Mouse (Mus musculus) E14TG2a.4 (cell line): ENCODE measurements at regions not wholly inside any gene's neighbourhood (a gene's known extent, or its start where the extent isn't known, plus 50 kb on each side); places are given as distances from the start of the nearest gene placed in this dataset.

ENCODE experiments used
- H3K27me3 ChIP-seq: 2 replicates; pipeline ENCODE4 v1.6.1; 2014; ENCODE audit warnings: low read length, control low read depth; ENCODE audit not compliant: insufficient read depth
- H3K36me3 ChIP-seq: 2 replicates; pipeline ENCODE4 v1.6.1; 2014; ENCODE audit warnings: low read length, control low read depth; ENCODE audit not compliant: insufficient read depth
- H3K4me1 ChIP-seq: replicated peaks from 2 replicates; pipeline ENCODE4 v1.6.1; 2014; ENCODE audit warnings: low read depth, low read length, control low read depth
- H3K4me3 ChIP-seq: replicated peaks from 2 replicates; pipeline ENCODE4 v1.5.1; 2014; ENCODE audit warnings: mild to moderate bottlenecking, low read length
- H3K9me3 ChIP-seq: 2 replicates; pipeline ENCODE4 v1.6.1; 2014; ENCODE audit warnings: low read length, control low read depth
- CTCF ChIP-seq: conservative IDR thresholded peaks from 2 replicates; pipeline ENCODE4 v1.5.1; 2014; ENCODE audit warnings: low read length
- NANOG ChIP-seq: IDR thresholded peaks from 2 replicates; pipeline ENCODE4 v1.6.1; 2014; ENCODE audit warnings: borderline replicate concordance, low read length, mixed read lengths
- POU5F1 ChIP-seq: IDR thresholded peaks from 2 replicates; pipeline ENCODE4 v1.6.1; 2014; ENCODE audit warnings: low read length, borderline replicate concordance

DNA sequence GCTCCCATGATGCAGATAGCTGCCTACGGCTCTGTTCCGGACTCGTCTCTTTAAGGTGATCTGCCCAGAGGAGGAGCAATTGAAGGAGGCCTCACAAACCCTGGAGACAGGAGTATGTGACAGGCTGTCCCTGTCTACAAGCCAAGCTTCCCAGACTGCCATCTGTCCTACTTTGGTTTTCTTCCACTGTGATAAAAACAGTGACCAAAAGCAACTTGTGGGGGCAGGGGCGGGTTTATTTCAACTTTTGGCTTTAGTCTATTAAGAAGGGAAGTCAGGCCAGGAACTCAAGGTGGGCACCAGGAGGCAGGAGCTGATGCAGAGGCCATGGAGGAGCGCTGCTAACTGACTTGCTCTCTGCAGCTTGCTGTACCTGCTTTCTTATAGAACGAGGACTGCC is 193.9 kb downstream of the Opa1 start:
- H3K27me3 ChIP-seq: no peaks in the 10 kb centered on the region
- TF ChIP-seq POU5F1: no peak
- no peak for TF ChIP-seq CTCF
- TF ChIP-seq NANOG: no peak
- no peak overlapping the region for H3K4me3 ChIP-seq
- H3K36me3 ChIP-seq: no peaks in the 10 kb centered on the region
- H3K9me3 ChIP-seq: no peaks in the 10 kb centered on the region
- H3K4me1 ChIP-seq: peaks cover 67% of the 10 kb centered on the region

GRCm38 (mm10) chr16:29774949-29775348 is 195.8 kb downstream of the Opa1 start:
- H3K9me3 ChIP-seq: no peaks in the 10 kb centered on the region
- TF ChIP-seq CTCF (no peak), NANOG (no peak), POU5F1 (no peak)

DNA sequence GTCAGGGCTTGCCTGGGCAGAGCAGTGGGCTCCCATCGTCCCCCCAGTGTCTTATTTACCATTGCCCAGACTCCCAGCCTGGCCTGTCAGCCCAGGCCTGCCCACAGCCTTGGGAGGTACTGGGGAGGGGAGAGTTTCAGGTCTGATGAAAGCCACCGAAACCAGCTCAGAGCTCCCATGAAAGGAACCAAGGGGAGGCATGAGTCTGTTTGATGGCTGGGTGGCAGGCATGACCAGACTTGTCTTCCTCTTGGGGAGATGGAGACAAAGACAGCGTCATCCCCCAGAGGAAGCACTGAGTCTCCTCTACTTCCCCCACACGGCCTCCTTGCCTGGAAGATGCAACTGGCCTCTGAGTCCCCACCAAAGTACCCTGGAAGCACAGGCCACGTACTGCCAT is 196.7 kb downstream of the Opa1 start:
- Histone ChIP-seq H3K36me3 (no peaks in the 10 kb centered on the region), H3K9me3 (no peaks in the 10 kb centered on the region)
- no peak for TF ChIP-seq CTCF

More at GRCm38 (mm10) chr16:29774949-29775348, 195.8 kb downstream of the Opa1 start:
- H3K36me3 ChIP-seq: no peaks in the 10 kb centered on the region
- no peaks in the 10 kb centered on the region for H3K27me3 ChIP-seq
- no peak overlapping the region for H3K4me3 ChIP-seq
- H3K4me1 ChIP-seq: peaks cover 66% of the 10 kb centered on the region

DNA sequence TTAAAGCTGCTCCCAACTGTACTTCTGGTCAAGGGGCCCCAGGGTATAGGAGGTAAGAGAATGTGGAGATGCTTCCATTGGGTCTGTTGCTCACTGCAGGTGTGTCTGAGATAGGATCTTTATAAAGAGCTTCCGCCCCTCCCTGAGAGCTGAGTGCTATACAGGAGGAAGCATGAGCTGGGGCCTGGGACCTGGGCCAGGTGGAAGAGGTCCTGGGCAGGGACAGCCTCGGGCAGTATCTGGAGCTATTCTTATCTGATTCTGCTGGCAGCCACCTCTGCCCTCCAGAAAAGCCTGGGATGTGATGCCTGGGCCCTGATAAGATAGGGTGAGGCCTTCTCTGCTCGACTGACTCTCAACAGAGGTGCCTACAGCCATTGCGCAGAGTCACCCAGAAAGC is 203.3 kb downstream of the Opa1 start:
- Histone ChIP-seq H3K27me3 (peaks cover 12% of the 10 kb centered on the region), H3K4me1 (peaks cover 15% of the 10 kb centered on the region), H3K4me3 (no peak overlapping the region), H3K9me3 (peaks cover 6% of the 10 kb centered on the region; the same call in 1 of the 2 replicates), H3K36me3 (no peaks in the 10 kb centered on the region)
- TF ChIP-seq NANOG (no peak), POU5F1 (no peak)

More for the DNA sequence above, 196.7 kb downstream of the Opa1 start:
- H3K4me3 ChIP-seq: peak overlapping the region; percentile 37
- H3K27me3 ChIP-seq: no peaks in the 10 kb centered on the region
- peaks cover 66% of the 10 kb centered on the region for H3K4me1 ChIP-seq

GRCm38 (mm10) chr16:29785114-29785513 is 206.0 kb downstream of the Opa1 start:
- H3K4me3 ChIP-seq: no peak overlapping the region
- H3K4me1 ChIP-seq: peaks cover 10% of the 10 kb centered on the region
- H3K27me3 ChIP-seq: peaks cover 23% of the 10 kb centered on the region
- peaks cover 6% of the 10 kb centered on the region; the same call in 1 of the 2 replicates for H3K9me3 ChIP-seq
- no peaks in the 10 kb centered on the region for H3K36me3 ChIP-seq
- no peak for TF ChIP-seq POU5F1
- no peak for TF ChIP-seq NANOG
- peak; percentile 22 for TF ChIP-seq CTCF

- Histone ChIP-seq H3K4me1 (no peaks in the 10 kb centered on the region; the same call in 1 of the 2 replicates), H3K36me3 (no peaks in the 10 kb centered on the region), H3K27me3 (peaks cover 28% of the 10 kb centered on the region), H3K4me3 (no peak overlapping the region), H3K9me3 (peaks cover 6% of the 10 kb centered on the region; the same call in 1 of the 2 replicates)
- TF ChIP-seq CTCF: no peak
- no peak for TF ChIP-seq NANOG
These were observed 207.4 kb downstream of the Opa1 start for GRCm38 (mm10) chr16:29786540-29786939.

DNA sequence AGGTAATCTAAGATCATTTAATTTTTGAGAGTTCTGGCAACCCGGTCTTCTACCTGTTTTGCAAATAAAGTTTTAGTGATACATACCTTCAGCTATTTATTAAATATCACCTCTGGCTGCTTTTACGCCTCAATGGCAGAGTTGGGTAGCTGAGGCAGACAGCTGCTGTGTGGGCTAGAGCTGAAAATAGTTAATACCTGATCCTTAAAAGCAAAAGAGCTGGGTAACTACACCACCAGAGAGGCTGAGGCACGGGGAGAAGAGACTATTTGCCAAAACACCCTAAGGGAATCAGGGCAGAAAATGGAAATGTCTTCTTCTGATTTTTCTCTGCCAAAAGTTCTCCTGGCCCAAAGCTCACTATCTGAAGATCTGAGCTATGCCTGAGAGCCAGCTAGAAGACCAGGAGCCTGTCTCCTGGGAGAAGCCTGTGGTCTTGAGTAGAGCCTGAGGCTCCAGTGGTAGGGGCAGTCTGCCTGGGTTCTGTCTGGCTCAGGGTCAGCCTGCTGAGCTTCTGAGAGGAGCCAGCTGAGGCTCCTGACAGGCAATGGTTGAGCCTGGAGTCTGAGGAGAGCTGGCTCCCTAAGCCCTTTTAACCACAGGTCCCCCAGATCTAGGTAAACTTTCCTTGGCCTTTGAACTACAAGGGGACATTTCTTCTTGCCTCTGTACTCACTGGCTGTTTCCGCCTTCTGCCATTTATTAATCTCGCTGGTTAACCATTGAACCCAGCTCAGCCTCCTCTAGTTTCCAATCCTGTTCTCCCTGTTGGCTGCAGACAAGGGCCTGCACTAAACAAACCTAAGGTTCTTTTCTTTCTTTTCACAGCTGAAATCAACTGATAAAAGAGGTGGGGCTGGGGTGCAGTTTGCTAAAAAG is 208.7 kb downstream of the Opa1 start:
- Histone ChIP-seq H3K9me3 (peaks cover 6% of the 10 kb centered on the region; the same call in 1 of the 2 replicates), H3K4me3 (no peak overlapping the region), H3K36me3 (no peaks in the 10 kb centered on the region), H3K4me1 (no peaks in the 10 kb centered on the region; the same call in 1 of the 2 replicates), H3K27me3 (peaks cover 24% of the 10 kb centered on the region)
- TF ChIP-seq CTCF (no peak), NANOG (no peak), POU5F1 (no peak)

- H3K9me3 ChIP-seq: peaks cover 6% of the 10 kb centered on the region; the same call in 1 of the 2 replicates
- no peaks in the 10 kb centered on the region for H3K36me3 ChIP-seq
- peaks cover 1% of the 10 kb centered on the region for H3K4me1 ChIP-seq
- H3K27me3 ChIP-seq: peaks cover 28% of the 10 kb centered on the region
- no peak overlapping the region for H3K4me3 ChIP-seq
- TF ChIP-seq NANOG (no peak), CTCF (no peak), POU5F1 (no peak)
These were observed 210.9 kb downstream of the Opa1 start for GRCm38 (mm10) chr16:29790064-29790463.

- no peak overlapping the region for H3K4me3 ChIP-seq
- H3K9me3 ChIP-seq: no peaks in the 10 kb centered on the region
- H3K36me3 ChIP-seq: no peaks in the 10 kb centered on the region
- TF ChIP-seq POU5F1 (no peak), CTCF (no peak), NANOG (no peak)
- peaks cover 12% of the 10 kb centered on the region for H3K27me3 ChIP-seq
- H3K4me1 ChIP-seq: peaks cover 72% of the 10 kb centered on the region
These were observed 220.1 kb downstream of the Opa1 start for GRCm38 (mm10) chr16:29799250-29799649.
